Mouse (Mus musculus) small intestine, adult 2 months (tissue): ENCODE data around the gene Ivns1abp.

Source experiments
- CTCF ChIP-seq: fragments of 200-500 bp; IDR thresholded peaks from 2 replicates; pipeline ENCODE4 v1.5.1; 2012; ENCODE audit warnings: low read depth, mild to moderate bottlenecking, control low read depth, inconsistent platforms, low read length, moderate library complexity, mixed read lengths; ENCODE audit not compliant: insufficient replicate concordance, insufficient read length; ENCODE audit errors: extremely low read depth
- POLR2A ChIP-seq: fragments of 200-500 bp; IDR thresholded peaks from 2 replicates; pipeline ENCODE4 v1.6.1; 2012; ENCODE audit warnings: low read depth, mild to moderate bottlenecking, control low read depth, inconsistent platforms, low read length, moderate library complexity

GRCm38 (mm10) chr1:151307821-151308220 is 36.5 kb upstream of the Ivns1abp start:
- TF ChIP-seq CTCF (no peak), POLR2A (no peak)
